Mouse (Mus musculus): ENCODE data around the gene Letm1. TPM values are rescaled to one million over a fixed set of nuclear protein-coding genes. Genes with fewer than 3 reads are reported as not detected.
A peak's percentile ranks its signal among the peaks of the same experiment; 100 is the strongest.

Letm1 gene
- polyA plus RNA-seq, 1 experiment from 2014 or later, result 39.1 TPM

DNA sequence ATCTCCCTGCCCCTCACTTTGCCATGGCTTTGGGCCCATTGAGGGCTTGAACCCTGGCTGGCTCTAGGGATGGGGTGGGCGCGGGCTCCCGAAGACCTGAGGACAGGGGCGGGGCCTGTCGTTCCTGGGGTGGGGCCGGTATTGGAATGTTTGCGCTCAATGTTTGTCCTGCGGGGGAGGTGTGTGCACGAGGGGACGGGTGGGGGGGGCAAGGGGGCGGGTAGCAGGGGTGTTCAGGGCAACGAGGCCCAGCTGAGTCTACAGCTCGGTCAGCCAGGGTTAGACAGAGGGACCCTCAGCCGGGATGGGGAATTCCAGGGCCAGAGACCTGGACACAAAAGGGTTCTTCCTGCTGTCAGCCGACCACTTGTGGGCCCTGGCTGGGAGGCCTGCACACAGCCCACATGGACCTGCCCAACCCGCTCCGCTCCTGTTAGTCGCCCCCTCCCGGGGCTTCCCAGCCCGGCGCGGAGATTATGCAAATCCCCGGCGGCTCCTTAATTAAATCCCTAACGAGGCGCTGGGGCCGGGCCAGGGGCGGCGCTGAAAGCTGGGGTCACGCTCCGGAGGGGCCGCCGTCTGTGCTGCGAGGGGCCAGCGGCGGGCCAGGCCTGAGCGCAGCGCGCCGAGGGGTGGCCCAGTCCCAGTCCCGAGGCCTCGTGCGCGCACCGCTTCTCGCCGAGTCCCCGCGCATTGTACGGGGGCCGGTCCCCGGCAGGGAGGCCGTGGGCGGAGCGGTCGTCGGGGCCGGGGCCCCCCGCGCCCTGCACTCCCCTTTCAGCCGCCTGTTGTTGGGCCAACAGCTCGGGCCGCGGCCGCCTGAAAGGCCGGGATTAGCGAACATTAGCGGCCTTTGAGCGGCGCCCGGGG is 87.5 kb downstream of the Letm1 start:
- WGBS, result 2% methylated on average over 49 of the region's 71 CpGs
- peak overlapping the region; percentile 51 for H3K9ac ChIP-seq (replicated peaks; ENCODE audit: low read depth)
- peak overlapping the region; percentile 75 for H3K4me2 ChIP-seq (replicated peaks; ENCODE audit: low read depth, low read length)
- H3K4me1 ChIP-seq (ENCODE audit: insufficient read depth, low read depth, low read length), result peaks cover 44% of the 10 kb centered on the region
- peak overlapping the region; percentile 92 for H3K27ac ChIP-seq (ENCODE audit: low read length)
- TF ChIP-seq EP300 (IDR thresholded peaks at IDR 0.05), result no peak
- 0 out of 2 replicates have a peak, but pooled peaks have one; percentile 10 for TF ChIP-seq CTCF (IDR thresholded peaks at IDR 0.05)
- peak overlapping the region; percentile 41 for H3K4me3 ChIP-seq (ENCODE audit: low read depth, low read length)
- DNase-seq (ENCODE audit: low spot score), result peak; percentile 80
- ATAC-seq, result peak; percentile 55
- no peaks in the 10 kb centered on the region for H3K36me3 ChIP-seq (ENCODE audit: insufficient read depth, low read length)
- no peaks in the 10 kb centered on the region for H3K27me3 ChIP-seq (replicated peaks; ENCODE audit: insufficient read depth, low read length)
- H3K9me3 ChIP-seq (ENCODE audit: low read length), result no peaks in the 10 kb centered on the region

- 40% methylated on average over 9 of the region's 9 CpGs for WGBS
- no peaks in the 10 kb centered on the region for H3K9me3 ChIP-seq (ENCODE audit: low read length)
- no peak overlapping the region for H3K9ac ChIP-seq (replicated peaks; ENCODE audit: low read depth)
- H3K27me3 ChIP-seq (replicated peaks; ENCODE audit: insufficient read depth, low read length), result no peaks in the 10 kb centered on the region
- DNase-seq (ENCODE audit: low spot score) (peak; percentile 73), ATAC-seq (no peak; the same call in 1 of the 2 replicates)
- peak overlapping the region; percentile 92 for H3K27ac ChIP-seq (ENCODE audit: low read length)
- TF ChIP-seq CTCF (IDR thresholded peaks at IDR 0.05) (no peak), EP300 (IDR thresholded peaks at IDR 0.05) (no peak)
- no peak overlapping the region for H3K4me3 ChIP-seq (ENCODE audit: low read depth, low read length)
- H3K36me3 ChIP-seq (ENCODE audit: insufficient read depth, low read length), result no peaks in the 10 kb centered on the region
- H3K4me1 ChIP-seq (ENCODE audit: insufficient read depth, low read depth, low read length), result peaks cover 46% of the 10 kb centered on the region
- H3K4me2 ChIP-seq (replicated peaks; ENCODE audit: low read depth, low read length), result peak overlapping the region; percentile 75; the same call in 1 of the 2 replicates
Measured at GRCm38 (mm10) chr5:33694461-33694847, 88.2 kb downstream of the Letm1 start.

DNA sequence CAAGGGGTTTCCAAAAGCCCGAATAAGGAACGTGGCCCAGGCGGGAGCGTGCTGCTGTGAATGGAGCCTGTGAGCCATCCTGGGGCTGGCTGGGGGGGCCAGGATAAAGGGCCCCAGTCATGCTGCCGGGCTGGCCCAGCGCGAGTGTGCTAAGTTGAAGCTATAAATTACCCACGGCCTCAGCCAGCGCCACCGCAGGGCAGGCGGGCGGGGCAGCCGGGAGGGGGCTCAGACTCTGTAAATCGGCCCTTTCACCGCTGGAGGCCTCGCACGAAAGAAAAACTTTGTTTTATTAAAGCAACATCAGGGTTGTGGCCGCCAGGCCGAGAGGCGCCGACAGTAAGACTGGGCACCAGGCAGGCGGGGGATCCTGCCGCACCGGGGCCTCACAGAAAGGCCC is 90.2 kb downstream of the Letm1 start:
- ATAC-seq (peak; percentile 4; the same call in 1 of the 2 replicates), DNase-seq (ENCODE audit: low spot score) (peak; percentile 84)
- peaks cover 50% of the 10 kb centered on the region for H3K4me1 ChIP-seq (ENCODE audit: insufficient read depth, low read depth, low read length)
- H3K27ac ChIP-seq (ENCODE audit: low read length), result peak overlapping the region; percentile 81
- no peak overlapping the region for H3K4me3 ChIP-seq (ENCODE audit: low read depth, low read length)
- no peak overlapping the region for H3K9ac ChIP-seq (replicated peaks; ENCODE audit: low read depth)
- no peaks in the 10 kb centered on the region for H3K27me3 ChIP-seq (replicated peaks; ENCODE audit: insufficient read depth, low read length)
- TF ChIP-seq EP300 (IDR thresholded peaks at IDR 0.05) (no peak), CTCF (IDR thresholded peaks at IDR 0.05) (peak; percentile 44)
- H3K9me3 ChIP-seq (ENCODE audit: low read length), result no peaks in the 10 kb centered on the region
- WGBS, result 9% methylated on average over 24 of the region's 24 CpGs
- no peak overlapping the region for H3K4me2 ChIP-seq (replicated peaks; ENCODE audit: low read depth, low read length)
- H3K36me3 ChIP-seq (ENCODE audit: insufficient read depth, low read length), result no peaks in the 10 kb centered on the region

DNA sequence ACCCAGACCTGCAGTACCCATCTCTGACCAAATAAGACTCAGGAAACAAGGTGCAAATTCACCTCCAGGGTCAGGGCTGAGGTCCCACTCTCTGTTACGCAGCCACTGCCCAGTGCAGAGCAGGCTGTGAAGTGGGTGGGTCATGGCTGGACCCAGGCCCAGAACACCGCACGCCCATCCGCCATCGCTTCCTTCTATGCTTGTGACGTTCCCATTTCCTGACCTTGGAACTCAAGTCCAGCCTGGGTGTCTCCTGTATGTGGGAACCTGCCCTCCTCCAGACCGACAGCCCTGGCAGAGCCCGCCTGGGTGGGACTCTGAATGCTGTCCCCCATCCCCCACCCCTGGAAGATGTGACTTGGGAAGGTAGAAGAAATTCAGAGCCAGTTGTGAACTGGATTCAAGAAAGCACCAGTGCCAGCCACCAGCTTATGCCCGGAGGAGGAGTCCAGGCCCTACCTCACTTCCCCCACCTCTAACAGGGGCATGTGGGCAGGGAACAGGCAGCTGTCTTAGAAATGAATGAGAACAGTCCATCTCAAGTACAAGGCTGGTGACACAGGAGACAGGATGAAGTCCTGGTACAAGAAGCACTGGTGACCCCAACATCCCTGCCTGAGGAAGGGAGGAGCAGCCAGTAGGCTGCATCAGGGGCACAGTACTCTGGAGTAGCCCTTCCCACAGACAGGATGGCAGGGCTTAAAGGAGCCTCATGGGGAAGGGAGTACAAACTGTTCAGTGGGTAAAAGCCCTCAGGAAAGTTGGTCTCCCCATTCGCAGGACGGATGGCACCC is 92.6 kb downstream of the Letm1 start:
- peak; percentile 72 for DNase-seq (ENCODE audit: low spot score)
- H3K9me3 ChIP-seq (ENCODE audit: low read length), result no peaks in the 10 kb centered on the region
- H3K27me3 ChIP-seq (replicated peaks; ENCODE audit: insufficient read depth, low read length), result no peaks in the 10 kb centered on the region
- 0 out of 2 replicates have a peak overlapping the region, but pooled peaks have one; percentile 8 for H3K4me2 ChIP-seq (replicated peaks; ENCODE audit: low read depth, low read length)
- no peak for TF ChIP-seq EP300 (IDR thresholded peaks at IDR 0.05)
- TF ChIP-seq CTCF (IDR thresholded peaks at IDR 0.05), result no peak
- H3K9ac ChIP-seq (replicated peaks; ENCODE audit: low read depth), result no peak overlapping the region
- H3K4me1 ChIP-seq (ENCODE audit: insufficient read depth, low read depth, low read length), result peaks cover 36% of the 10 kb centered on the region
- ATAC-seq, result peak; percentile 74
- H3K36me3 ChIP-seq (ENCODE audit: insufficient read depth, low read length), result no peaks in the 10 kb centered on the region
- 61% methylated on average over 11 of the region's 11 CpGs for WGBS
- no peak overlapping the region for H3K4me3 ChIP-seq (ENCODE audit: low read depth, low read length)
- peak overlapping the region; percentile 86 for H3K27ac ChIP-seq (ENCODE audit: low read length)

Other genes with a start within 250 kb of the Letm1 start
- gene Fam53a, start 153.2 kb downstream of the Letm1 start, polyA plus RNA-seq (2015; fragmentation: Nextera tagmentation; extraction: Ambion mirVana), result 43.9 and 46.1 TPM in 2 replicates
- gene Gm9903, start 152.9 kb downstream of the Letm1 start, polyA plus RNA-seq (2015; fragmentation: Nextera tagmentation; extraction: Ambion mirVana), result 0.37 and 0.41 TPM in 2 replicates
- 81.2 and 85.6 TPM in 2 replicates for gene Slbp, start 130.2 kb downstream of the Letm1 start, polyA plus RNA-seq (2015; fragmentation: Nextera tagmentation; extraction: Ambion mirVana)
- 12.5 and 14.5 TPM in 2 replicates for gene Tacc3, start 124.7 kb downstream of the Letm1 start, polyA plus RNA-seq (2015; fragmentation: Nextera tagmentation; extraction: Ambion mirVana)
- 22.5 and 25.1 TPM in 2 replicates for gene Tmem129, start 124.4 kb downstream of the Letm1 start, polyA plus RNA-seq (2015; fragmentation: Nextera tagmentation; extraction: Ambion mirVana)
- 67.9 and 72.5 TPM in 2 replicates for gene Fgfr3, start 61.1 kb downstream of the Letm1 start, polyA plus RNA-seq (2015; fragmentation: Nextera tagmentation; extraction: Ambion mirVana)
- 13.5 and 16.7 TPM in 2 replicates for gene Nsd2, start 37.9 kb upstream of the Letm1 start, polyA plus RNA-seq (2015; fragmentation: Nextera tagmentation; extraction: Ambion mirVana)
- 21.7 and 22.3 TPM in 2 replicates for gene Nelfa, start 153.6 kb upstream of the Letm1 start, polyA plus RNA-seq (2015; fragmentation: Nextera tagmentation; extraction: Ambion mirVana)
- gene Gm1673, start 200.6 kb upstream of the Letm1 start, polyA plus RNA-seq (2015; fragmentation: Nextera tagmentation; extraction: Ambion mirVana), result 26.9 and 30.8 TPM in 2 replicates
- gene Nat8l, start 213.2 kb upstream of the Letm1 start, polyA plus RNA-seq (2015; fragmentation: Nextera tagmentation; extraction: Ambion mirVana), result 0.20 and 0.29 TPM in 2 replicates